ENCODE assay signal across 8 mouse cellular contexts in genomic region chr5:137601365-137601729, GRCm38 (mm10). TPM values are rescaled to one million over a fixed set of nuclear protein-coding genes. Genes with fewer than 3 reads are reported as not detected.
DNase-seq lines count a peak whose midpoint lies in the region; ATAC-seq and TF ChIP-seq lines count a peak whose summit lies in the region.

No protein-coding gene starts in this region.

- H3K4me2 ChIP-seq in heart, embryonic 11.5 days, result peak overlapping the region; percentile 68
- peak overlapping the region; percentile 87 for H3K4me2 ChIP-seq in midbrain, embryonic 13.5 days (replicated peaks)

- peak; percentile 49 for DNase-seq in CD4-positive, CD25-positive, alpha-beta regulatory T cell, adult 2 months (ENCODE audit: low read depth, low spot score)
- peak; percentile 50 to 64 for DNase-seq in kidney, postnatal 4 days
- no peak for DNase-seq in layer of hippocampus, postnatal 10 days (ENCODE audit: low spot score in 2 of 2)

- peak overlapping the region; percentile 68 for H3K9ac ChIP-seq in heart, embryonic 11.5 days (ENCODE audit: low read depth, low read length)
- peak overlapping the region; percentile 63 for H3K9ac ChIP-seq in midbrain, embryonic 13.5 days (replicated peaks)

- H3K9me3 ChIP-seq in heart, embryonic 11.5 days (replicated peaks; ENCODE audit: control insufficient read depth, low read length), result no peaks in the 10 kb centered on the region
- H3K9me3 ChIP-seq in midbrain, embryonic 13.5 days, result no peaks in the 10 kb centered on the region

- peak overlapping the region; percentile 62 for H3K4me3 ChIP-seq in bone marrow, adult 2 months (replicated peaks; ENCODE audit: control insufficient read depth, low read depth, low read length)
- H3K4me3 ChIP-seq in heart, embryonic 11.5 days (ENCODE audit: low read depth, low read length), result peak overlapping the region; percentile 80
- peak overlapping the region; percentile 69 for H3K4me3 ChIP-seq in midbrain, embryonic 13.5 days (replicated peaks)

- WGBS in bone marrow, adult 2 months, result under 1% methylated on average over 22 of the region's 22 CpGs
- 1% methylated on average over 22 of the region's 22 CpGs for WGBS in heart, embryonic 11.5 days (ENCODE audit: insufficient replicate concordance)
- under 1% methylated on average over 22 of the region's 22 CpGs for WGBS in midbrain, embryonic 13.5 days

- no peak; the same call in 1 of the 2 replicates for TF ChIP-seq POLR2A in bone marrow, adult 2 months (IDR thresholded peaks at IDR 0.05; ENCODE audit: borderline replicate concordance, control insufficient read depth, low read depth, low read length)

- H3K4me1 ChIP-seq in bone marrow, adult 2 months (ENCODE audit: control insufficient read depth, insufficient read depth, low read length), result peaks cover 10% of the 10 kb centered on the region
- H3K4me1 ChIP-seq in heart, embryonic 11.5 days (ENCODE audit: control insufficient read depth, insufficient read depth, low read length), result peaks cover 11% of the 10 kb centered on the region
- H3K4me1 ChIP-seq in midbrain, embryonic 13.5 days (replicated peaks), result peaks cover 42% of the 10 kb centered on the region

- ATAC-seq in CD4-positive, CD25-positive, alpha-beta regulatory T cell, adult 4 months, result no peak
- no peak for ATAC-seq in heart, embryonic 11.5 days (replicated peaks; ENCODE audit: insufficient number of reproducible peaks, low FRiP score, low TSS enrichment)
- no peak for ATAC-seq in midbrain, embryonic 13.5 days
- no peak for ATAC-seq in activated CD4-positive, CD25-positive, alpha-beta regulatory T cell, adult 4 months

- H3K27me3 ChIP-seq in heart, embryonic 11.5 days (ENCODE audit: control insufficient read depth, insufficient read depth, low read length), result no peaks in the 10 kb centered on the region
- H3K27me3 ChIP-seq in midbrain, embryonic 13.5 days, result no peaks in the 10 kb centered on the region

- TF ChIP-seq CTCF in bone marrow, adult 2 months (IDR thresholded peaks at IDR 0.05; ENCODE audit: control insufficient read depth, insufficient read depth, low read length), result no peak

- peaks cover 9% of the 10 kb centered on the region for H3K36me3 ChIP-seq in heart, embryonic 11.5 days (ENCODE audit: control insufficient read depth, insufficient read depth, low read length)
- peaks cover 15% of the 10 kb centered on the region for H3K36me3 ChIP-seq in midbrain, embryonic 13.5 days

- peak overlapping the region; percentile 81 for H3K27ac ChIP-seq in bone marrow, adult 2 months (ENCODE audit: control insufficient read depth, insufficient read depth, low read depth, low read length, poor library complexity)
- peak overlapping the region; percentile 37; the same call in 1 of the 2 replicates for H3K27ac ChIP-seq in heart, embryonic 11.5 days (ENCODE audit: low read depth, low read length)
- H3K27ac ChIP-seq in midbrain, embryonic 13.5 days, result no peak overlapping the region

RNA-seq across cellular contexts. Expression of gene Mospd3, which starts 0.5 kb away (rescaled TPM):
- polyA plus RNA-seq in CD4-positive, CD25-positive, alpha-beta regulatory T cell, adult 4 months (2017; shearing (Covaris generic)), result 10 to 100 TPM; 27.3 to 28.8 TPM
- 25.4 and 29.1 TPM in 2 replicates for polyA plus RNA-seq in bone marrow, adult 2 months (2011; ENCODE audit: insufficient read depth, insufficient read length, low replicate concordance, missing spikeins)
- 13.9 and 16.0 TPM in 2 replicates for polyA plus RNA-seq in heart, embryonic 11.5 days (2014; fragmentation: Nextera tagmentation; extraction: Ambion mirVana)
- 37.6 and 43.1 TPM in 2 replicates for polyA plus RNA-seq in midbrain, embryonic 13.5 days (2015; fragmentation: Nextera tagmentation; extraction: Ambion mirVana)
- 10 to 100 TPM; 33.2 to 38.8 TPM for polyA plus RNA-seq in activated CD4-positive, CD25-positive, alpha-beta regulatory T cell, adult 4 months (2017; shearing (Covaris generic))
- 10 to 100 TPM; 46.1 to 51.8 TPM for total RNA-seq in layer of hippocampus, postnatal 10 days (2021)

RNA-seq across cellular contexts. Expression of gene Pcolce, which starts 12.2 kb away (rescaled TPM):
- polyA plus RNA-seq in CD4-positive, CD25-positive, alpha-beta regulatory T cell, adult 4 months (2017; shearing (Covaris generic)), result 1 to 10 TPM in 1 of 2 experiments, not detected in 1; 1.4 TPM
- 17.2 and 23.4 TPM in 2 replicates for polyA plus RNA-seq in bone marrow, adult 2 months (2011; ENCODE audit: insufficient read depth, insufficient read length, low replicate concordance, missing spikeins)
- 120 and 134 TPM in 2 replicates for polyA plus RNA-seq in heart, embryonic 11.5 days (2014; fragmentation: Nextera tagmentation; extraction: Ambion mirVana)
- 9.0 and 10.5 TPM in 2 replicates for polyA plus RNA-seq in midbrain, embryonic 13.5 days (2015; fragmentation: Nextera tagmentation; extraction: Ambion mirVana)
- under 1 TPM in 1 of 2 experiments, not detected in 1; 0.53 TPM for polyA plus RNA-seq in activated CD4-positive, CD25-positive, alpha-beta regulatory T cell, adult 4 months (2017; shearing (Covaris generic))
- total RNA-seq in layer of hippocampus, postnatal 10 days (2021), result 10 to 100 TPM; 10.7 to 12.0 TPM

RNA-seq across cellular contexts. Expression of gene Fbxo24, which starts 27.5 kb away (rescaled TPM):
- under 1 TPM; 0.46 to 0.49 TPM for polyA plus RNA-seq in CD4-positive, CD25-positive, alpha-beta regulatory T cell, adult 4 months (2017; shearing (Covaris generic))
- 0.41 TPM in 1 of 2 replicates, not detected in the other for polyA plus RNA-seq in bone marrow, adult 2 months (2011; ENCODE audit: insufficient read depth, insufficient read length, low replicate concordance, missing spikeins)
- not detected in 2 replicates for polyA plus RNA-seq in heart, embryonic 11.5 days (2014; fragmentation: Nextera tagmentation; extraction: Ambion mirVana)
- polyA plus RNA-seq in midbrain, embryonic 13.5 days (2015; fragmentation: Nextera tagmentation; extraction: Ambion mirVana), result 0.23 and 0.32 TPM in 2 replicates
- polyA plus RNA-seq in activated CD4-positive, CD25-positive, alpha-beta regulatory T cell, adult 4 months (2017; shearing (Covaris generic)), result under 1 TPM in 1 of 2 experiments, not detected in 1; 0.33 TPM
- total RNA-seq in layer of hippocampus, postnatal 10 days (2021), result under 1 TPM; 0.27 to 0.36 TPM

RNA-seq across cellular contexts. Expression of gene Lrch4, which starts 27.6 kb away (rescaled TPM):
- 10 to 100 TPM; 46.5 to 81.2 TPM for polyA plus RNA-seq in CD4-positive, CD25-positive, alpha-beta regulatory T cell, adult 4 months (2017; shearing (Covaris generic))
- 36.1 and 108 TPM in 2 replicates for polyA plus RNA-seq in bone marrow, adult 2 months (2011; ENCODE audit: insufficient read depth, insufficient read length, low replicate concordance, missing spikeins)
- 26.0 and 28.0 TPM in 2 replicates for polyA plus RNA-seq in heart, embryonic 11.5 days (2014; fragmentation: Nextera tagmentation; extraction: Ambion mirVana)
- 18.7 and 21.4 TPM in 2 replicates for polyA plus RNA-seq in midbrain, embryonic 13.5 days (2015; fragmentation: Nextera tagmentation; extraction: Ambion mirVana)
- 10 to 100 TPM; 61.6 to 68.6 TPM for polyA plus RNA-seq in activated CD4-positive, CD25-positive, alpha-beta regulatory T cell, adult 4 months (2017; shearing (Covaris generic))
- 10 to 100 TPM; 13.2 to 20.1 TPM for total RNA-seq in layer of hippocampus, postnatal 10 days (2021)

RNA-seq across cellular contexts. Expression of gene Gm20605, which starts 27.6 kb away (rescaled TPM):
- 10 to 100 TPM; 11.5 to 15.5 TPM for polyA plus RNA-seq in CD4-positive, CD25-positive, alpha-beta regulatory T cell, adult 4 months (2017; shearing (Covaris generic))
- polyA plus RNA-seq in bone marrow, adult 2 months (2011; ENCODE audit: insufficient read depth, insufficient read length, low replicate concordance, missing spikeins), result 24.9 and 41.6 TPM in 2 replicates
- polyA plus RNA-seq in heart, embryonic 11.5 days (2014; fragmentation: Nextera tagmentation; extraction: Ambion mirVana), result 5.9 and 6.5 TPM in 2 replicates
- 9.2 and 9.9 TPM in 2 replicates for polyA plus RNA-seq in midbrain, embryonic 13.5 days (2015; fragmentation: Nextera tagmentation; extraction: Ambion mirVana)
- 10 to 100 TPM in 1 of 2 experiments, 1 to 10 TPM in 1; 8.1 to 10.2 TPM for polyA plus RNA-seq in activated CD4-positive, CD25-positive, alpha-beta regulatory T cell, adult 4 months (2017; shearing (Covaris generic))
- total RNA-seq in layer of hippocampus, postnatal 10 days (2021), result 1 to 10 TPM; 8.7 to 8.9 TPM

Comparison
In these comparisons a context has a peak if more than half of its experiments do, and no peak if none do; other contexts are left out.
1. DNase-seq: peak in CD4-positive, CD25-positive, alpha-beta regulatory T cell, adult 2 months (single experiment) and kidney, postnatal 4 days (2 of 2); none in layer of hippocampus, postnatal 10 days (0 of 2).
2. Peak in every context shown above with its lines, with median percentiles within 50 percentile points of each other: H3K4me3 ChIP-seq.